Mouse (Mus musculus) frontal cortex, adult 2 months (tissue): Measurements from ENCODE around the gene Cubn. TPM values are rescaled to one million over a fixed set of nuclear protein-coding genes. Genes with fewer than 3 reads are reported as not detected.

Source experiments
- DNase-seq, 2 experiments: peaks; one replicate each; pipeline ENCODE4 v3.0.0; 2022; ENCODE audit warnings: low spot score in 1 of 2; ENCODE audit errors: extremely low spot score in 1 of 2
- polyA plus RNA-seq: library from polyadenylated mRNA; depleted of rRNA; stranded (reverse); fragments of >200 nt; gene quantifications from 2 replicates; pipeline ENCODE4 v1.2.3, GENCODE M21; 2012

The Cubn gene
- polyA plus RNA-seq, 1 experiment = 0.42 TPM

- peak in 1 of 2 experiments; percentile 38 for DNase-seq
These were observed 81.7 kb downstream of the Cubn start for GRCm38 (mm10) chr2:13409767-13410519.

GRCm38 (mm10) chr2:13408333-13408732 lies 83.3 kb downstream of the Cubn start:
- no peak for DNase-seq

GRCm38 (mm10) chr2:13407698-13408097 lies 83.9 kb downstream of the Cubn start:
- DNase-seq = no peak

GRCm38 (mm10) chr2:13407272-13407671 lies 84.3 kb downstream of the Cubn start:
- peak in 1 of 2 experiments; percentile 35 for DNase-seq

GRCm38 (mm10) chr2:13404986-13405678 lies 86.5 kb downstream of the Cubn start:
- no peak for DNase-seq

- no peak for DNase-seq
These were observed 90.8 kb downstream of the Cubn start for GRCm38 (mm10) chr2:13400831-13401230.

- no peak for DNase-seq
These were observed 92.0 kb downstream of the Cubn start for GRCm38 (mm10) chr2:13399480-13400072.

GRCm38 (mm10) chr2:13398955-13399354 lies 92.7 kb downstream of the Cubn start:
- DNase-seq = no peak

GRCm38 (mm10) chr2:13398551-13398950 lies 93.1 kb downstream of the Cubn start:
- no peak for DNase-seq

- DNase-seq = no peak
These were observed 95.5 kb downstream of the Cubn start for GRCm38 (mm10) chr2:13396124-13396540.

GRCm38 (mm10) chr2:13391018-13391417 lies 100.6 kb downstream of the Cubn start:
- DNase-seq = no peak

GRCm38 (mm10) chr2:13386631-13387030 lies 105.0 kb downstream of the Cubn start:
- no peak for DNase-seq

- DNase-seq = no peak
These were observed 105.9 kb downstream of the Cubn start for GRCm38 (mm10) chr2:13385542-13386345.

- no peak for DNase-seq
These were observed 106.7 kb downstream of the Cubn start for GRCm38 (mm10) chr2:13384775-13385541.

GRCm38 (mm10) chr2:13376166-13376565 lies 115.4 kb downstream of the Cubn start:
- DNase-seq = no peak

- DNase-seq = no peak
These were observed 118.3 kb downstream of the Cubn start for GRCm38 (mm10) chr2:13373291-13373690.

- DNase-seq = no peak
These were observed 118.8 kb downstream of the Cubn start for GRCm38 (mm10) chr2:13372825-13373224.

- no peak for DNase-seq
These were observed 119.3 kb downstream of the Cubn start for GRCm38 (mm10) chr2:13372256-13372824.

GRCm38 (mm10) chr2:13371797-13372170 lies 119.8 kb downstream of the Cubn start:
- DNase-seq = no peak
